Mouse (Mus musculus) small intestine, adult 2 months (tissue): ENCODE measurements at regions not wholly inside any gene's neighbourhood (a gene's known extent, or its start where the extent isn't known, plus 50 kb on each side); places are given as distances from the start of the nearest gene placed in this dataset.

Experiments
- CTCF ChIP-seq: fragments of 200-500 bp; IDR thresholded peaks from 2 replicates; pipeline ENCODE4 v1.5.1; 2012; ENCODE audit warnings: low read depth, mild to moderate bottlenecking, control low read depth, inconsistent platforms, low read length, moderate library complexity, mixed read lengths; ENCODE audit not compliant: insufficient replicate concordance, insufficient read length; ENCODE audit errors: extremely low read depth
- POLR2A ChIP-seq: fragments of 200-500 bp; IDR thresholded peaks from 2 replicates; pipeline ENCODE4 v1.6.1; 2012; ENCODE audit warnings: low read depth, mild to moderate bottlenecking, control low read depth, inconsistent platforms, low read length, moderate library complexity

GRCm38 (mm10) chr13:102132696-102133095, 364.7 kb upstream of the Pik3r1 start:
- TF ChIP-seq POLR2A, result no peak
- TF ChIP-seq CTCF, result no peak
